Mouse (Mus musculus): ENCODE measurements around the gene Rpl7l1. TPM values are rescaled to one million over a fixed set of nuclear protein-coding genes. Genes with fewer than 3 reads are reported as not detected.
"Not testable (repeated sequence)": the region's sequence is repeated elsewhere in the genome, so short reads cannot be mapped to it uniquely, and the experiment has no call there.

Rpl7l1 gene
- polyA plus RNA-seq, 1 experiment from 2014 or later, result 74.7 TPM

DNA sequence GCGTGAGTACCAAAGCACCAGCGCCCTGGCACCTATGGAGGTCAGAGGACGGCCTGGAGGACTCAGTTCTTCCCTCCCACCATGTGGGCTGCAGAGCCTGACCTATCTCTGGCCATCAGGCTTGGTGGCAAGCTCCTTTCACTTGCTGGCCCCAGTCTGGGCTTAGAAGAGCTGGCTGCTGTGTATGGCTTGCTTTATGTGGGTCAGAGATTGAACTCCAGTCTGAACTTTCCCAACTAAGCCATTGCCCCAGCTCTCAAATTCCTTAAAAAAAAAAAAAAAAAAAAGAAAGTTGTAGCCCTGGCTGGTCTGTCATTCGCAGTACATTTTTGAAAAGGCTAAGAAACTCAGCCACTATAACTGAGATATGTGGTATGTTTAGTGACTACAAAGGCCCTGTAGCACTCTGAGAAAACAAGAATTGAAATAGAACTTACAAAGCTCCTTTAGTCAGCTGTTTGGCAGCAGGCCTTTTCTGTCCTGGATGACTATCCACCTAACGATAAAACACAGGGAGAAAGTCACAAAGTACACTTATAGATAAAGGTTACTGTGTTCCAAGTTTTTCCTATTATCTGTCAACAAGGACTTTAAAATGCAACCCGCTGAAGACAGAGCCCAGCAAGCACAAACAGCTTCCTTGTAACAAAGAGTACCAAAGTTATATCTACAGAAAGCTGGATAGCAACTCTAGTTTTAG lies 26.8 kb upstream of the Rpl7l1 start:
- Histone ChIP-seq H3K9me3 (replicated peaks) (no peaks in the 10 kb centered on the region), H3K4me1 (replicated peaks) (no peaks in the 10 kb centered on the region), H3K36me3 (replicated peaks) (peaks cover 85% of the 10 kb centered on the region), H3K27ac (replicated peaks) (no peak overlapping the region), H3K4me2 (no peak overlapping the region), H3K9ac (no peak overlapping the region), H3K27me3 (no peaks in the 10 kb centered on the region), H3K4me3 (replicated peaks) (no peak overlapping the region)
- 76% methylated on average over 6 of the region's 6 CpGs for WGBS (ENCODE audit: insufficient replicate concordance)
- ATAC-seq (ENCODE audit: insufficient read depth), result no peak

DNA sequence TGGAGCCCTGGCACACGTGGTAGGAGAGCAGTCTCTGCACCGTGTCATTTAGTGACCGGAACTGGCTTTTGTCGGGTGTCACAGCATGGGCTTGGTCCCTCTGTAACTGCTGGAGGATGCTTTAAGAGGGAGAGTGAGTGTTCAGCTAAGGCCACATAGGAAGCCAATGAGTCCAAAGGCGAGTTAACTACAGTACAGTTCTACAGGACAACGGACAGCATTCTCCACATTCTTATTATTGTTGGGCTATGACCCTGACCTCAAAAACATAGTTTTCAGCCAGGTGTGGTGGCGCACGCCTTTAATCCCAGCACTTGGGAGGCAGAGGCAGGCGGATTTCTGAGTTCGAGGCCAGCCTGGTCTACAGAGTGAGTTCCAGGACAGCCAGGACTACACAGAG lies 25.9 kb upstream of the Rpl7l1 start:
- H3K36me3 ChIP-seq (replicated peaks), result peaks cover 84% of the 10 kb centered on the region
- no peaks in the 10 kb centered on the region for H3K9me3 ChIP-seq (replicated peaks)
- H3K4me2 ChIP-seq, result no peak overlapping the region
- ATAC-seq (ENCODE audit: insufficient read depth), result no peak
- no peak overlapping the region for H3K9ac ChIP-seq
- no peak overlapping the region for H3K4me3 ChIP-seq (replicated peaks)
- H3K27ac ChIP-seq (replicated peaks), result no peak overlapping the region
- 82% methylated on average over 10 of the region's 10 CpGs for WGBS (ENCODE audit: insufficient replicate concordance)
- no peaks in the 10 kb centered on the region for H3K4me1 ChIP-seq (replicated peaks)
- H3K27me3 ChIP-seq, result no peaks in the 10 kb centered on the region

DNA sequence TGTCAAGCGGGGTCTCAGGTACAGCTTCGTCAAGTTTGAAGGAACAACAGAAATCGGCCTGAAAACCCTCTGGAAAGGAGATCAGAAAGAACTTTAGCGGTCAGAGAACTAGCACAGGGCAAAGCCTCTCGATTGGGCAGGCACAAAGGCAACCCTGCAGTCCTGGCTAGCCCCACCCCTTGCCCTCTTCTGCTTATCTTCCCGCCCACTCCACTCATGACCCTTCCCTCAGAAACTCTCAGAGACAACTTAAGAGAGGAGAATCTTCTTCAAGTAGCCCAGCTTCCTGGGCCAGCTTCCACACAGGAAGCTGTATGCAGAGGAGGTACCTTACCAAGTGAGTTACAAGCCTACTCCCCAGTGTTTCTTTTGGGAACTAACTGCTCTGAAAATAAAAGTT lies 19.3 kb upstream of the Rpl7l1 start:
- Histone ChIP-seq H3K4me1 (replicated peaks) (peaks cover 8% of the 10 kb centered on the region), H3K9ac (no peak overlapping the region), H3K4me3 (replicated peaks) (no peak overlapping the region), H3K27ac (replicated peaks) (no peak overlapping the region), H3K27me3 (no peaks in the 10 kb centered on the region), H3K36me3 (replicated peaks) (peaks cover 69% of the 10 kb centered on the region), H3K4me2 (no peak overlapping the region), H3K9me3 (replicated peaks) (no peaks in the 10 kb centered on the region)
- ATAC-seq (ENCODE audit: insufficient read depth), result no peak
- WGBS (ENCODE audit: insufficient replicate concordance), result 67% methylated on average over 6 of the region's 6 CpGs

DNA sequence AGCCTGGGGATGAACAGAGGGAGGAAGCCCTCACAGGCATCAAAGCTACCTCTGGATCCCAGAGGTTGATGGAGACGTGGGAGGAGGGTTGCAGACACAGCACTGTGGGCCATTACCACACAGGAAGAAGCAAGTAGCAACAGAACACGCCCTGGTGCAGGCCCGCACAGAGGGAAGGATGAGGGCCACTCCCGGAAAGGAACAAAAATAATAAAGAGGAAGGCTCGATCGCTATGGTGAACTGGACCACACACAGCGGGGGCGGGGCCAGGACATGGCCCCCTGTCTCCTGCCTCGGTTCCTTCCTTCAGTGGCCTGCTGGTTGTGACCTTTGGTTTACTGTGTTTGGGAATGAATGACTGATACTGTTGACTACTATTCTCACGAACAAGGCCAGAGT lies 17.2 kb upstream of the Rpl7l1 start:
- Histone ChIP-seq H3K4me1 (replicated peaks) (peaks cover 8% of the 10 kb centered on the region), H3K36me3 (replicated peaks) (peaks cover 51% of the 10 kb centered on the region), H3K9ac (no peak overlapping the region), H3K27ac (replicated peaks) (no peak overlapping the region), H3K9me3 (replicated peaks) (no peaks in the 10 kb centered on the region), H3K4me3 (replicated peaks) (no peak overlapping the region), H3K27me3 (no peaks in the 10 kb centered on the region), H3K4me2 (no peak overlapping the region)
- WGBS (ENCODE audit: insufficient replicate concordance), result 61% methylated on average over 10 of the region's 10 CpGs
- ATAC-seq (ENCODE audit: insufficient read depth), result no peak

DNA sequence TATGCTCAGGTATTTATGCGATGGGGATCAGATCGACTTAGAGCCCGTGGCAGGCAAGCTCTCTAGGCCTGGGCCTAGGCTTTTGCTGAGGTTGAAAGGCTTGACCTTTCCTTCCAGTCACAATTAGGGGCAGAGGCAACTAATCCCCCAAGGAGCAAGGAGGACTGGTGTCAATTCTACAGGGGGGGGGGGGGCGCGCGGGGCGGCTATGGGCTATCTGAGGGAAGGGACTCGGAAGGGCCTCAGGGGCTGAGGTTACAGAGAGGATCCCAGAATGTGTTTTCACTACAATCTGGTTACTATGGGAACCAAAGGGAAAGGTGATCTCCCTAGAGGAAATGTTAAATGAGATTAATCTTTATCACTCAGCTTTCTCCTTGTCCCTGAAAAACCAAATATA lies 14.9 kb upstream of the Rpl7l1 start:
- no peak overlapping the region for H3K27ac ChIP-seq (replicated peaks)
- no peak overlapping the region for H3K4me3 ChIP-seq (replicated peaks)
- no peak for ATAC-seq (ENCODE audit: insufficient read depth)
- no peaks in the 10 kb centered on the region for H3K27me3 ChIP-seq
- WGBS (ENCODE audit: insufficient replicate concordance), result 72% methylated on average over 8 of the region's 8 CpGs
- H3K4me2 ChIP-seq, result no peak overlapping the region
- H3K4me1 ChIP-seq (replicated peaks), result peaks cover 16% of the 10 kb centered on the region
- no peaks in the 10 kb centered on the region for H3K9me3 ChIP-seq (replicated peaks)
- peaks cover 40% of the 10 kb centered on the region for H3K36me3 ChIP-seq (replicated peaks)
- no peak overlapping the region for H3K9ac ChIP-seq

DNA sequence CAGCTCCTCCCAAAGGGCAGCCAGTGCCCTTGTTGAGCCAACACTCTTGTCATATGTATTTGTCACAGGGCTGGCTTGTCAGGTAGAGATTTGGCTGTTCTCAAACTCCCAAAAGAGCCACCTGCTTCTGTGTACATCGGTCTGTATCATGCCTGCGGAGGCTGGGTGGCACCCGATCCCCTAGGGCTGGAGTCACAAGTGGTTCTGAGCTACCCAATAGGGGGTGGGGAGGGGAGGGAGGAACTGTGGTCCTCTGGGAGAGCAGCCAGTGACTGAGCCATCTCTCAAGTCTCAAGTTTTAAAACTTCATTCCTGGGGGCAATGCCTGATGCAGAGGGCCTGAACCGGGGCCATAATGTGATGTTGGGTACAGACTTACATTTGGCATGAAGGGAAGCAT lies 14.3 kb upstream of the Rpl7l1 start:
- ATAC-seq (ENCODE audit: insufficient read depth), result no peak
- Histone ChIP-seq H3K9me3 (replicated peaks) (no peaks in the 10 kb centered on the region), H3K27me3 (no peaks in the 10 kb centered on the region), H3K4me2 (no peak overlapping the region), H3K4me1 (replicated peaks) (peaks cover 11% of the 10 kb centered on the region), H3K9ac (no peak overlapping the region), H3K27ac (replicated peaks) (no peak overlapping the region), H3K36me3 (replicated peaks) (peaks cover 33% of the 10 kb centered on the region), H3K4me3 (replicated peaks) (no peak overlapping the region)
- 83% methylated on average over 4 of the region's 4 CpGs for WGBS (ENCODE audit: insufficient replicate concordance)

DNA sequence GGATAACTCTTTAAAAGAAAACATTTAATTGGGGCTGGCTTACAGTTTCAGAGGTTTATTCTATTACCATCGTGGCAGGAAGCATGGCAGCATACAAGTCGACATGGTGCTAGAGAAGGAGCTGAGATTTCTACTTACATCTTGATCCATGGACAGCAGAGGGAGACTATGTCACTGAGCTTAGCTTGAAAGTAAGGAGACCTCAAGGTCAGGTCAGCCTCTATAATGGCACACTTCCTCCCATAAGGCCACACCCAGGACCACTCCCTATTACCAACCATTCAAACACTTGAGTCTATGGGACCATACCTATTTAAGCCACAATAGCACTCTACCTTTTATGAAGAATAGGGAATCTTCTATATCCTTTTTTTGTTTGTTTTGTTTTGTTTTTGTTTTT lies 10.5 kb upstream of the Rpl7l1 start:
- Histone ChIP-seq H3K27ac (replicated peaks) (no peak overlapping the region), H3K4me2 (no peak overlapping the region), H3K4me3 (replicated peaks) (no peak overlapping the region), H3K4me1 (replicated peaks) (peaks cover 7% of the 10 kb centered on the region), H3K36me3 (replicated peaks) (no peaks in the 10 kb centered on the region), H3K9me3 (replicated peaks) (no peaks in the 10 kb centered on the region), H3K9ac (no peak overlapping the region), H3K27me3 (peaks cover 5% of the 10 kb centered on the region)
- 74% methylated on average over 2 of the region's 2 CpGs for WGBS (ENCODE audit: insufficient replicate concordance)
- no peak for ATAC-seq (ENCODE audit: insufficient read depth)

DNA sequence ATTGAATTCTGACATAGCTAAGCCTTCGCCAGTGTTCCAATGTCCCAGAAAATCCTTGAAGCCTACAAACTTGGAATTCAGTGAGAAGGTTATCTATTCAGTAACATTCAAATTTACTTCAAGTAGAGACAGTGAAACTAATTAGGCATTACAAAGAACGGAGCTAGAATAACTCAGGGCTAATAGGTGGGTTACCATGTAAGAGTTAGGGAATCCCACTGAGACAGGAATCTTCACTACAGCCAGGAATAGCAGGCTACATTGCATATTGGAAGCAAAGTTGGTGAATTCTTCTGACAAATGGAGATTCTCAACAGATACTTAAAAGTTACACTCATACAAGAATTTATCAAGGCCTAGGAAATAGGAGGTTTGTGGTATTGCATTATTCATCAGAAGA lies 5.5 kb upstream of the Rpl7l1 start:
- H3K27me3 ChIP-seq; H3K4me3 ChIP-seq (replicated peaks); H3K4me2 ChIP-seq; H3K36me3 ChIP-seq (replicated peaks); ATAC-seq (ENCODE audit: insufficient read depth); H3K9ac ChIP-seq; H3K27ac ChIP-seq (replicated peaks); H3K9me3 ChIP-seq (replicated peaks): not testable (repeated sequence)
- peaks cover 20% of the 10 kb centered on the region for H3K4me1 ChIP-seq (replicated peaks)
- WGBS (ENCODE audit: insufficient replicate concordance), result 68% methylated on average over 2 of the region's 2 CpGs

DNA sequence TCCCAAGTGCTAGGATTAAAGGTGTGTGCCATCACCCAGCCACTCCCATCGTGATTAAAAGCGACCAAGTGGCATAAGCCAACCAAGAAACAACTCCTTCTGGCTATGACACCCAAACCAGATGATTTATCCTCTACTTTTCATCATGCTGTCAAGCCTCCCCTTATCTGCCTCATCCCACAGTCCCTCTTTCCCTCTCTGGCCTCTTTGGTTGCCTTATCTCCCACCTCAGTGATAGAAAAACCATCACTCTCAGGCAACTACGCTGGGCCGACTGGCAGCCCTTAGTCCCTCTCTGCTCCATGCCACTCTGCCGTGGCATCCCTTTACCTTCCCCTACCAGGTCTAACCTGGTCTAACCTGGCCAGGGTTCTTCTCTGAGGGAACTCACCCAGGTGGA lies 4.5 kb upstream of the Rpl7l1 start:
- 30% methylated on average over 5 of the region's 5 CpGs for WGBS (ENCODE audit: insufficient replicate concordance)
- H3K27ac ChIP-seq (replicated peaks), result peak overlapping the region; percentile 29; the same call in 1 of the 2 replicates
- peak; percentile 33 for ATAC-seq (ENCODE audit: insufficient read depth)
- peak overlapping the region; percentile 29 for H3K4me2 ChIP-seq
- no peak overlapping the region for H3K9ac ChIP-seq
- H3K27me3 ChIP-seq, result peaks cover 5% of the 10 kb centered on the region
- H3K4me1 ChIP-seq (replicated peaks), result peaks cover 20% of the 10 kb centered on the region
- H3K36me3 ChIP-seq (replicated peaks), result no peaks in the 10 kb centered on the region
- H3K4me3 ChIP-seq (replicated peaks), result no peak overlapping the region
- no peaks in the 10 kb centered on the region for H3K9me3 ChIP-seq (replicated peaks)

DNA sequence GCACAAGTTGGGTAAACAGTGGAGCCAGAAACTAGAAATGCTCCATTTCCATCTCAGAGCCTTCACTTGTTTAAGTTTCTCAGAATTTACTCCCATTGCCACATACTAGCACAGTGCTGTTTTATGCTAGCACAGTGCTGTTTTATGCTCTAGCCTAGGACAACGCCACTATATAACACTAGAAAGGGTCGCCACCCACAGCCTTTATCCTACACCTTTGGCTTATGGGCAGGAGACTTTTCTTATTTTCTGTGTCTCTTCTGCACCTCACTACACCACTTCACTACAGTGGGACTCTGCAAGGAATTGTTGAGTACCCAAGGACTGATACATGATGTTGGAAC lies 722 bp upstream of the Rpl7l1 start:
- Histone ChIP-seq H3K4me1 (replicated peaks) (peaks cover 40% of the 10 kb centered on the region), H3K27me3 (no peaks in the 10 kb centered on the region), H3K9me3 (replicated peaks) (no peaks in the 10 kb centered on the region), H3K36me3 (replicated peaks) (peaks cover 30% of the 10 kb centered on the region), H3K27ac (replicated peaks) (peak overlapping the region; percentile 78), H3K9ac (peak overlapping the region; percentile 61), H3K4me3 (replicated peaks) (peak overlapping the region; percentile 81), H3K4me2 (peak overlapping the region; percentile 75)
- no peak for ATAC-seq (ENCODE audit: insufficient read depth)
- 67% methylated on average over 2 of the region's 2 CpGs for WGBS (ENCODE audit: insufficient replicate concordance)

DNA sequence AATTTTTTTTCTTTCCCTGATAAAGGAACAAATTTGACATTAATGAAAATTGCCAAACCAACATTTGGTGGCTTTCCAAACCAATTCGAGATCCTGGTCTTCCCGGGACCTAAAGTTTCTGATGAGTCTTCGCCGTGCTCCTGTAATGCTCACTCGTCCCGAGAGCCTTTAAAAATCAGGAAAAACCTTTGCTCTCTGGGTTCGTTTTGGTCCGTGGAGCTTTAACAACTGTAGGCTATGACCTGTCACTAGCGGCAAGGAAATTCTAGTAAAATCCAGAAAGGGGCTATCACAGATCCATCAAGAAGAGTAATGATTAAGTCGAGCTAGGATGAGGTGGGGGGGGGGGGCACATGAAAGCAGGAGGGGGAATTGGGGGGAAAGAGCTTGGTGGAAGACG lies 596 bp downstream of the Rpl7l1 start:
- 4% methylated on average over 11 of the region's 11 CpGs for WGBS (ENCODE audit: insufficient replicate concordance)

DNA sequence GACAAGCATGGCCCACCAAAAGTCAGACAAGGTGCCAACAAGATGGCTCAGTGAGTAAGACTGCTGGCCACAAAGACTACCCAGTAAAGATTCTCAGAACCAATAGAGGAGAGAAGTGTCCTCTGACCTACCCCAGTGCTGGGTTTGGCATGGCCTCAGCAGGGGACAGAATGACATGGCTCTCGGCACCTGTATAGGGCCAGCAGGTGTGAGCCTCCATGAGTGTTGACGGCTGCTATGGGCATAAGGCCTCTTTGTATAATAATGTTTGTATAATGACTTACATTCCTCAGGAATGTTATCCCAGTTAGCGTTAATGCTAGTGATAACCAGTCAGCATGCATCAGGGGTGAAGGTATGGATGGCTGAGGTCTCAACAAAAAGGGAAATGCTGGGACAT lies 6.4 kb downstream of the Rpl7l1 start:
- Histone ChIP-seq H3K27ac (replicated peaks) (no peak overlapping the region), H3K4me2 (no peak overlapping the region), H3K9me3 (replicated peaks) (no peaks in the 10 kb centered on the region), H3K4me3 (replicated peaks) (no peak overlapping the region), H3K36me3 (replicated peaks) (peaks cover 71% of the 10 kb centered on the region), H3K9ac (no peak overlapping the region), H3K4me1 (replicated peaks) (peaks cover 36% of the 10 kb centered on the region), H3K27me3 (no peaks in the 10 kb centered on the region)
- 90% methylated on average over 3 of the region's 3 CpGs for WGBS (ENCODE audit: insufficient replicate concordance)
- ATAC-seq (ENCODE audit: insufficient read depth), result no peak

More for the DNA sequence above, 596 bp downstream of the Rpl7l1 start:
- Histone ChIP-seq H3K4me3 (replicated peaks) (peak overlapping the region; percentile 81), H3K4me2 (peak overlapping the region; percentile 75), H3K9me3 (replicated peaks) (no peaks in the 10 kb centered on the region), H3K9ac (peak overlapping the region; percentile 73), H3K36me3 (replicated peaks) (peaks cover 43% of the 10 kb centered on the region), H3K27me3 (no peaks in the 10 kb centered on the region), H3K27ac (replicated peaks) (peak overlapping the region; percentile 78), H3K4me1 (replicated peaks) (peaks cover 34% of the 10 kb centered on the region)
- ATAC-seq (ENCODE audit: insufficient read depth), result no peak

Data from liver, embryonic 15.5 days (tissue).